Mouse (Mus musculus): ENCODE measurements at regions not wholly inside any gene's neighbourhood (a gene's known extent, or its start where the extent isn't known, plus 50 kb on each side); places are given as distances from the start of the nearest gene placed in this dataset.

- no peak for TF ChIP-seq CTCF (IDR thresholded peaks at IDR 0.05; ENCODE audit: low read depth)
- Histone ChIP-seq H3K4me1 (replicated peaks; ENCODE audit: control insufficient read depth, insufficient read depth, low read length) (no peaks in the 10 kb centered on the region), H3K9ac (ENCODE audit: low read depth, low read length) (no peak overlapping the region), H3K9me3 (ENCODE audit: control insufficient read depth) (no peaks in the 10 kb centered on the region), H3K4me2 (replicated peaks; ENCODE audit: low read depth) (no peak overlapping the region), H3K27me3 (replicated peaks; ENCODE audit: control insufficient read depth, insufficient read depth, low read length) (no peaks in the 10 kb centered on the region), H3K36me3 (ENCODE audit: control insufficient read depth, insufficient read depth) (no peaks in the 10 kb centered on the region), H3K4me3 (ENCODE audit: low read depth, low read length) (no peak overlapping the region), H3K27ac (ENCODE audit: low read depth, low read length) (no peak overlapping the region)
- ATAC-seq, result no peak
- WGBS, result 79% methylated on average over 4 of the region's 4 CpGs
These were observed 87.6 kb upstream of the Prr30 start for GRCm38 (mm10) chr14:101287755-101288154.

GRCm38 (mm10) chr14:101269048-101269789 lies 69.1 kb upstream of the Prr30 start:
- H3K9ac ChIP-seq (ENCODE audit: low read depth, low read length), result no peak overlapping the region
- no peaks in the 10 kb centered on the region for H3K27me3 ChIP-seq (replicated peaks; ENCODE audit: control insufficient read depth, insufficient read depth, low read length)
- no peaks in the 10 kb centered on the region for H3K4me1 ChIP-seq (replicated peaks; ENCODE audit: control insufficient read depth, insufficient read depth, low read length)
- TF ChIP-seq CTCF (IDR thresholded peaks at IDR 0.05; ENCODE audit: low read depth), result no peak
- no peak overlapping the region for H3K27ac ChIP-seq (ENCODE audit: low read depth, low read length)
- H3K4me3 ChIP-seq (ENCODE audit: low read depth, low read length), result no peak overlapping the region
- ATAC-seq, result no peak
- H3K9me3 ChIP-seq (ENCODE audit: control insufficient read depth), result no peaks in the 10 kb centered on the region
- 52% methylated on average over 4 of the region's 4 CpGs for WGBS
- no peak overlapping the region for H3K4me2 ChIP-seq (replicated peaks; ENCODE audit: low read depth)
- H3K36me3 ChIP-seq (ENCODE audit: control insufficient read depth, insufficient read depth), result no peaks in the 10 kb centered on the region

- Histone ChIP-seq H3K27ac (ENCODE audit: low read depth, low read length) (no peak overlapping the region), H3K27me3 (replicated peaks; ENCODE audit: control insufficient read depth, insufficient read depth, low read length) (no peaks in the 10 kb centered on the region), H3K4me1 (replicated peaks; ENCODE audit: control insufficient read depth, insufficient read depth, low read length) (no peaks in the 10 kb centered on the region), H3K9me3 (ENCODE audit: control insufficient read depth) (no peaks in the 10 kb centered on the region), H3K36me3 (ENCODE audit: control insufficient read depth, insufficient read depth) (no peaks in the 10 kb centered on the region), H3K4me2 (replicated peaks; ENCODE audit: low read depth) (no peak overlapping the region), H3K9ac (ENCODE audit: low read depth, low read length) (no peak overlapping the region), H3K4me3 (ENCODE audit: low read depth, low read length) (no peak overlapping the region)
- ATAC-seq, result no peak
- TF ChIP-seq CTCF (IDR thresholded peaks at IDR 0.05; ENCODE audit: low read depth), result no peak
- 78% methylated on average over 2 of the region's 2 CpGs for WGBS
These were observed 67.4 kb upstream of the Prr30 start for GRCm38 (mm10) chr14:101267536-101267935.

Data from intestine, postnatal 0 days (tissue).